Mouse (Mus musculus) spleen, adult 2 months (tissue): ENCODE measurements around the gene Slco4a1.

Experiments
- CTCF ChIP-seq: fragments of 200-500 bp; IDR thresholded peaks from 2 replicates; pipeline ENCODE4 v1.5.1; 2011; ENCODE audit warnings: mild to moderate bottlenecking, inconsistent platforms; ENCODE audit not compliant: insufficient read depth, insufficient read length, insufficient replicate concordance; ENCODE audit errors: extremely low read depth
- POLR2A ChIP-seq: fragments of 200-500 bp; IDR thresholded peaks from 2 replicates; pipeline ENCODE4 v1.6.1; 2011; ENCODE audit warnings: low read depth, low read length, inconsistent platforms

DNA sequence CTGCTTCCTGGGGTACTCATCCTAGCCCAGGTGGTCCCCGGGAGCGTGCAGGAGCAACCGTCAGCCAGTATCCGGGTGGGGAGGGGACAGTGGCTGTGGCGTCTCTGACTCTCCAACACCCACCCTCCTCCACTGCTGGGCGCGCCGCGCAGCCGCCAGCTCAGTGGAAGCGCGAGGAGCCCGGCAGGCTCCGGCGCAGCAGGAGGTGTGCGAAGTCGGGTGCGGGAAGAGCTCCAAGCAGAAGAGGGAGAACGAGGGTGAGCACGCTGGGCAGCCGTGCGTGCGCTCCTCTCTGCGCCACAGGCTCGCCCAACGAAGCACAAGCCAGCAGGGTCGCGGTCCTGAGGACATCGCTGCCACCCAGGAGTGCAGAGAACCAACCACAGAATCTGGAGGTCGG, 43.7 kb downstream of the Slco4a1 start, which contains the start of gene Ntsr1:
- no peak for TF ChIP-seq CTCF
- TF ChIP-seq POLR2A: no peak
